Mouse (Mus musculus): ENCODE results near the gene Gm45844. TPM values are rescaled to one million over a fixed set of nuclear protein-coding genes. Genes with fewer than 3 reads are reported as not detected.

Gm45844 gene
- 0.41 TPM for polyA plus RNA-seq (2017; shearing (Covaris generic))

GRCm38 (mm10) chr7:7277966-7278567 lies at the start of gene Gm45844:
TSS of gene Gm45844 (minus strand) at chr7:7278289.

GRCm38 (mm10) chr7:7247228-7247627 lies 30.9 kb downstream of the Gm45844 start, which contains the start of gene Vmn2r29:
TSS of gene Vmn2r29 (minus strand) at chr7:7247328.

GRCm38 (mm10) chr7:7209313-7210151 lies 68.6 kb downstream of the Gm45844 start, which contains the start of gene Zfp772:
TSS of gene Zfp772 (minus strand) at chr7:7209998.

GRCm38 (mm10) chr7:7171227-7172147 lies 106.6 kb downstream of the Gm45844 start, which contains the start of gene Zfp418:
TSS of gene Zfp418 (plus strand) at chr7:7171330.

Other genes starting within 250 kb of the Gm45844 start
- gene Zfp954, start 156.8 kb downstream of the Gm45844 start, polyA plus RNA-seq (2017; shearing (Covaris generic)), result 71.0 TPM
- 16.5 TPM for gene Zfp773, start 141.5 kb downstream of the Gm45844 start, polyA plus RNA-seq (2017; shearing (Covaris generic))
- 2.9 TPM for gene Zfp418, start 107.0 kb downstream of the Gm45844 start, polyA plus RNA-seq (2017; shearing (Covaris generic))
- 3.5 TPM for gene Zfp772, start 68.3 kb downstream of the Gm45844 start, polyA plus RNA-seq (2017; shearing (Covaris generic))
- 0.61 TPM for gene Vmn2r29, start 31.0 kb downstream of the Gm45844 start, polyA plus RNA-seq (2017; shearing (Covaris generic))
- 70.6 TPM for gene Clcn4, start 22.6 kb upstream of the Gm45844 start, polyA plus RNA-seq (2017; shearing (Covaris generic))
- gene Vmn2r30, start 59.3 kb upstream of the Gm45844 start, polyA plus RNA-seq (2017; shearing (Covaris generic)), result not detected
- not detected for gene Gm45783, start 96.3 kb upstream of the Gm45844 start, polyA plus RNA-seq (2017; shearing (Covaris generic))
- 0.12 TPM for gene Vmn2r31, start 121.4 kb upstream of the Gm45844 start, polyA plus RNA-seq (2017; shearing (Covaris generic))
- not detected for gene Vmn2r32, start 201.7 kb upstream of the Gm45844 start, polyA plus RNA-seq (2017; shearing (Covaris generic))

Measured in naive thymus-derived CD4-positive, alpha-beta T cell, adult 5 months (primary cell).